Mouse (Mus musculus) limb, embryonic 13.5 days (tissue): ENCODE measurements around the gene Exoc2. TPM values are rescaled to one million over a fixed set of nuclear protein-coding genes. Genes with fewer than 3 reads are reported as not detected.

Experiments
- ATAC-seq: fragments of 200-750 bp; cut with Nextera tagmentation; 2 replicates; pipeline ENCODE4 v1.8.0; 2017; ENCODE audit warnings: low read depth, moderate number of reproducible peaks, moderate TSS enrichment; ENCODE audit not compliant: low FRiP score
- H3K27ac ChIP-seq: fragments of 300-500 bp; sonication (generic); 2 replicates; pipeline ENCODE4 v1.5.1; 2015; ENCODE audit warnings: inconsistent platforms, mild to moderate bottlenecking, moderate library complexity
- H3K27me3 ChIP-seq: fragments of 300-500 bp; sonication (generic); 2 replicates; pipeline ENCODE4 v1.6.1; 2015; ENCODE audit warnings: mild to moderate bottlenecking, inconsistent platforms
- H3K36me3 ChIP-seq: fragments of 300-500 bp; sonication (generic); 2 replicates; pipeline ENCODE4 v1.6.1; 2015; ENCODE audit warnings: inconsistent platforms, mild to moderate bottlenecking, moderate library complexity
- H3K4me1 ChIP-seq: fragments of 300-500 bp; sonication (generic); 2 replicates; pipeline ENCODE4 v1.6.1; 2015; ENCODE audit warnings: inconsistent platforms
- H3K4me2 ChIP-seq: fragments of 300-500 bp; sonication (generic); replicated peaks from 2 replicates; pipeline ENCODE4 v1.6.1; 2015; ENCODE audit warnings: inconsistent platforms, mild to moderate bottlenecking, moderate library complexity
- H3K4me3 ChIP-seq: fragments of 300-500 bp; sonication (generic); 2 replicates; pipeline ENCODE4 v1.5.1; 2015; ENCODE audit warnings: moderate library complexity, mild to moderate bottlenecking, inconsistent platforms
- H3K9ac ChIP-seq: fragments of 300-500 bp; sonication (generic); 2 replicates; pipeline ENCODE4 v1.6.1; 2015; ENCODE audit warnings: mild to moderate bottlenecking, inconsistent platforms
- H3K9me3 ChIP-seq: fragments of 300-500 bp; sonication (generic); 2 replicates; pipeline ENCODE4 v1.6.1; 2016; ENCODE audit warnings: inconsistent platforms
- WGBS: fragments of 180-500 bp; shearing (Covaris S2); methylation state at CpG from one replicate; pipeline ENCODE4 v1.1.7; 2015; 5-methylcytosine and 5-hydroxymethylcytosine counted together
- polyA plus RNA-seq: library from polyadenylated mRNA; unstranded; fragments of >200 nt; fragmentation: Nextera tagmentation; extraction: Ambion mirVana; gene quantifications from 2 replicates; pipeline ENCODE4 v1.2.1, GENCODE M21; 2015

Exoc2 gene
- polyA plus RNA-seq, 1 experiment from 2014 or later: 32.7 TPM

DNA sequence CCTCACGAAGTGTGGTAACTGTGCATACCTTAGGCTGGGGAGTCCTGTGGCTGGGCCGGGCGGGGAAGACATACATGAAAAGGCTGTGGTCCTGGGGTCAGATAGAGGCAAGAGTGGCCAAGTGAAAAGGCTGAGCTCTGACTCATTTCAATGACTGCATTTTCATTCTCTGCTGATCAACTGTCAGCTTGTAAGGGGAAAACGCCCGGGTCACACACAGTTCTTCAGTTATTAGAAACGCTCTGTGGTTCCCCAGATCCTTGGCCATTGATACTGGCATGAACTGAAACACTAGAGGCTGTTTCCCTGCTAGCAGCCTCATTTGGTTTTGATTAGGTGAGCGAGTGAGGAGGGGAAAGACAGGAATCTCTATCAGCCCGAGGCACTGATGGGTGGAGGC is 191.5 kb downstream of the Exoc2 start:
- ATAC-seq: no peak
- WGBS: 31% methylated on average over 8 of the region's 8 CpGs
- H3K4me3 ChIP-seq: no peak overlapping the region
- H3K27ac ChIP-seq: no peak overlapping the region
- H3K4me1 ChIP-seq: peaks cover 13% of the 10 kb centered on the region; the same call in 1 of the 2 replicates
- H3K4me2 ChIP-seq: no peak overlapping the region
- H3K36me3 ChIP-seq: no peaks in the 10 kb centered on the region
- H3K9me3 ChIP-seq: no peaks in the 10 kb centered on the region
- H3K27me3 ChIP-seq: no peaks in the 10 kb centered on the region
- H3K9ac ChIP-seq: no peak overlapping the region

GRCm38 (mm10) chr13:30781905-30782304 is 192.0 kb downstream of the Exoc2 start:
- H3K36me3 ChIP-seq: no peaks in the 10 kb centered on the region
- no peak overlapping the region for H3K4me3 ChIP-seq
- no peaks in the 10 kb centered on the region for H3K9me3 ChIP-seq
- peaks cover 13% of the 10 kb centered on the region; the same call in 1 of the 2 replicates for H3K4me1 ChIP-seq
- H3K27me3 ChIP-seq: no peaks in the 10 kb centered on the region
- ATAC-seq: no peak
- 48% methylated on average over 2 of the region's 2 CpGs for WGBS
- H3K9ac ChIP-seq: no peak overlapping the region
- H3K4me2 ChIP-seq: no peak overlapping the region
- no peak overlapping the region for H3K27ac ChIP-seq

DNA sequence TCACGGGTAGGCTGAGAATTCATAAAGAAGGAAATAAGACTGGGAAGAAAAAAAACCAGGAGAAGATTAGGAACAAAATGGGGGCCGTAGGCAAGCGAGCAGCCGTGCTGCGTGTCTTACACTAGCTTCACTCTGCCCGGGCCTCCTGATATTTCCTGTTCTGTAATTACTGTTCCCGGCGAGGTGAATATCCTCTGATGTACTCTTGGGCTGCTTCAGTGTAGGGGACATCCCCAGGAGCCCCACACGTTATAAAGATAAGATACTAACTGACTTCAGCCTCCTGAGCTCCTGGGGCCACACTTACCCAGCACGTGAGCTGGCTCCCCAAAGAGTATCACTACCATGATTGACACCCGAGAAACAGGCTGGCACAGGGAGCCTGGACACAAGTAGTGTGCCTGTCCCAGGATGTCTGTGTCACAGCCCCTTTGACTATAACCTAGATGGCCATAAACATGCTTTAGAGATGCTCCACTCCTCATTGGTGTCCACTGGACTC is 196.2 kb downstream of the Exoc2 start:
- H3K9ac ChIP-seq: no peak overlapping the region
- H3K4me2 ChIP-seq: no peak overlapping the region
- H3K4me3 ChIP-seq: no peak overlapping the region
- H3K27ac ChIP-seq: no peak overlapping the region
- H3K27me3 ChIP-seq: no peaks in the 10 kb centered on the region
- H3K36me3 ChIP-seq: no peaks in the 10 kb centered on the region
- no peaks in the 10 kb centered on the region for H3K9me3 ChIP-seq
- 68% methylated on average over 11 of the region's 11 CpGs for WGBS
- H3K4me1 ChIP-seq: peaks cover 10% of the 10 kb centered on the region; the same call in 1 of the 2 replicates
- no peak for ATAC-seq

DNA sequence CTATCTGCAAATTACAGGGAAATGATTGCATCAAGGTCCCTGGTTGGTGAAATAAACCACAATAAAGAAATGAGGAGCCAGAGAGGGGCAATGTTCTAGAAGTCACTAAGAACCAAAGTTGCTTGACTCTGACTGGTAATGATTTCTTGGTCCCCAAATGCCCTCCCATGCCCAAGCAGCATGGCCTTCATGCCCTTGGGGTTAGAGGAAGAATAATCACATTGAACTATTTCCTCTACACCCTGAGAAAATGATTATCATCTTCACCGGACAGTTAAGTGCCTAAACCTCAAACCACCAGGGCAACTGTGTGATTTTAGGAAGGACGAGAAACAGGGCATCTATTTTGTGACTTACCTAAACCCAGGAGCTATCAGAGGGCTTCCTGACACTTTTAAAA is 197.9 kb downstream of the Exoc2 start:
- 83% methylated on average over 2 of the region's 2 CpGs for WGBS
- no peak for ATAC-seq
- no peaks in the 10 kb centered on the region for H3K9me3 ChIP-seq

DNA sequence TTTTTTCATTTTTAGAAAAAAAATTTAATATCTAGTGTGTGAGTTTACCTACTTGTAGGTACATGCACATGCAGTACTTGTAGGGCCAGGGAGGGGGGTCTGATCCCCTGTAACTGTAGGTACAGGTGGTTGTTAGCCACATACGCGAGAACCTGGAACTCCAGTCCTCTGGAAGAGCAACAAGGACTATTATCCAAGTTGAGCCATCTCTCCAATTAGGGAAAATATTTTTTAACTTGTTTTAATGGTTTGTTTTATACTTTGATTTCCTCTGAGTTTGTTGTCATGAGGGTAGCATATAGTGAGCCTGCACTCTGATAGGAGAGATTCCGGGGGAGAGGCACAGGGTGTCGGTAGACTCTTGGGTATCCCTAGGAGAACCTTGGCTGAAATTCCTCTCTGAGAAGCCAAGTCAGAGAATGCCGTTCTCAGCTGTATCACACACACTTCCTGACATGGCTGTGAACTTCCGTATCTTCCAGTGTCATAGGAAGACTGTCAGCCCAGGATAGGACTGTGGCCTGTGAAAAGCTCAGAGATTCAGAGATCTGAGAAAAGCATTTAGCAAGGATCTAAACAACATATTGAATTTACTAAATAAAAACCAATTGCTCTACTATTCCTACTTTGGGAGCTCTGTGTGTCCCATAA is 206.3 kb downstream of the Exoc2 start:
- H3K9me3 ChIP-seq: no peaks in the 10 kb centered on the region
- H3K27ac ChIP-seq: no peak overlapping the region
- H3K9ac ChIP-seq: no peak overlapping the region
- H3K4me1 ChIP-seq: no peaks in the 10 kb centered on the region
- no peak overlapping the region for H3K4me2 ChIP-seq
- no peaks in the 10 kb centered on the region for H3K36me3 ChIP-seq
- H3K27me3 ChIP-seq: no peaks in the 10 kb centered on the region
- WGBS: 85% methylated on average over 6 of the region's 6 CpGs
- ATAC-seq: no peak
- no peak overlapping the region for H3K4me3 ChIP-seq

More for the DNA sequence above, 197.9 kb downstream of the Exoc2 start:
- Histone ChIP-seq H3K4me2 (no peak overlapping the region), H3K9ac (no peak overlapping the region), H3K36me3 (no peaks in the 10 kb centered on the region), H3K27me3 (no peaks in the 10 kb centered on the region), H3K4me3 (no peak overlapping the region), H3K4me1 (no peaks in the 10 kb centered on the region), H3K27ac (no peak overlapping the region)

DNA sequence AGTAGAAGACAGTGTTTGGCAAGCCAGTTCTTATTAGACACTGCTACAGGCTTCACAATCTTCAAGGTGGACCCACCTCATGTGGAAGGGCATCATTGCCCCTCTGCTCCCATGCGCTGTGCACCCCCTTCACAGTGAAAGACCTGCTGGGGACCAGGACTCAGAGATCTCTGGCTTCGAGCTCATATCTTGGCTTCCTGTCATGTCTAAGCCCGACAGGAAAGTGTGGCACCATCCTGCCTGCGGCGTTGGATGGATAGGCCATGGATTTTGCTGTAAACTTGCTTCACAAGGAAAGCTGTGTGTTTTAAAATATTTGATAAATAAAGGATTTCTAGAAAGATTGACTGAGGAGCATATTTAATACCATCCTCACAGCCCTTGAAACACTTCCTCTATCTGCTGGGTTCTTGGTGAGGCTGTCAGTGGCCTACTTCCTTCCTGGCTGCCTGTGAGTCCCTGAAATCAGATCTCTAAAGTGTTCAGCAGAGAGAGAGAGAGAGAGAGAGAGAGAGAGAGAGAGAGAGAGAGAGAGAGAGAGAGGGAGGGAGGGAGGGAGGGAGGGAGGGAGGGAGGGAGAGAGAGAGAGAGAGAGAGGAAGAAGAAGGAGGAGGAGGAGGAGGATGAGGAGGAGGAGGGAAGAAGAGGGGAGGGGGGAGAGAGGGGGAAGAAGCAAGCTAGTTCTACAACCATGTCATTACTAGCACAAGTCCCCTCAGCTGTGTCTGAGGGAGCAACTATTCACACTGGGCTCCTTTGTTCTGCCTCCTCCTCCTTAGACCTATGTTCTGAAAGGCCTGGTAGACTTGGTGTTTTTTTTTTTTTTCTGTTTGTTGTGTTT is 207.0 kb downstream of the Exoc2 start:
- Histone ChIP-seq H3K9ac (no peak overlapping the region), H3K4me2 (no peak overlapping the region), H3K27ac (no peak overlapping the region), H3K27me3 (no peaks in the 10 kb centered on the region), H3K36me3 (no peaks in the 10 kb centered on the region), H3K4me3 (no peak overlapping the region), H3K4me1 (no peaks in the 10 kb centered on the region), H3K9me3 (no peaks in the 10 kb centered on the region)
- ATAC-seq: no peak
- 91% methylated on average over 5 of the region's 5 CpGs for WGBS

DNA sequence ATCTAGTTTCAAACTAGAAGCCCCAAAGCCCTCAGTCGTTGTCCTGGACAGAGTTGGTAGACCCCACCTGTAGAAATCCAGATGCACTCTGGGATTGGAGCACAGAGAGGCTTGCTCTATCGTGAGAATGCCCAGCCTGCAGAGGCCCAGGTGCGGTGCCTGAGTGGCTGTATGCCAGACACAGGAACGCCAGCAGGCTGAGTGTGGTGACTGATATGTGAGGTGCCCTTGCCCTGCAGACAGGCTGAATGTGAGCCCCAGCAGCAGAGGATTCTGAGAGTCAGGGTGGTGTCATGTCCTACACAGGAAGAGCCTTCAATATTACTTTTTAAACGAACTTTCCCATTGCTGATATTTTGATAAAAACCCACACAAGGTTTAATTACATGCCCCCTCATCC is 208.0 kb downstream of the Exoc2 start:
- no peak overlapping the region for H3K27ac ChIP-seq
- H3K4me1 ChIP-seq: no peaks in the 10 kb centered on the region
- no peaks in the 10 kb centered on the region for H3K9me3 ChIP-seq
- H3K9ac ChIP-seq: no peak overlapping the region
- H3K27me3 ChIP-seq: no peaks in the 10 kb centered on the region
- no peak overlapping the region for H3K4me2 ChIP-seq
- no peak for ATAC-seq
- WGBS: 83% methylated on average over 5 of the region's 5 CpGs
- H3K4me3 ChIP-seq: no peak overlapping the region
- H3K36me3 ChIP-seq: no peaks in the 10 kb centered on the region

DNA sequence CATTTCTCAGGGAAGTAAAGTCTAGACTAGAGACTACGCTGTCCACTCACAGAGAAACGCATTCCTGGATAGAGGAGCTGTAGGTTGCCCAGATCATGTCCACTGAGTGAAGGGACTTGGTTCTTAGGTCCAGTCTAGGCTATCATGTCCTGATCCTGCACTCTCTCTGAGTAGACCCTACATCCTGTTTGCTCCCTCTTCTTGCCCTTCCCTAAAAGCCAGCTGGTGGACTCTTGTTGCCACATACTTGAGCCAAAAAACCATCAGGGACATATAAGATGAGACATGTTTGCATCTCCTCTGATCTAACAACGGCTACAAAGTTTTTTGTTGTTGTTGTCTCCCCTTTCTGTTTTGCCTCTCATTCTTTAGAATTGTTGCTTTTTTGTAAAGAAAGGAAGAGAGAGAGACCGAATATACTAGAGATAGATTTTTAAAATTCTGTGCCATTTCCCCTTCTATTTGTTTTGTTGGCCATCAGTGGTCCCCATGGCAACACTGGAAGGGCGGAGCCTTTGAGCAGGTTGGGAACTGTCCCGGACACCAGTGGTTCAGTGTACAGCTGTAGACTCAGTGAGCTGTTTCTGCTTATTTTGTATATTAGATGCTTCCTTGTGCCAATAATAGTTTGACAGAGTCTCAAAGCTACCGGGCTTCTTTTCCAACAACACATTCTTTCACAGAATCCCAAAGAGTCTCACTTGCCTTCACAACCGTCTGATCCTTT is 209.7 kb downstream of the Exoc2 start:
- no peak overlapping the region for H3K4me3 ChIP-seq
- H3K9ac ChIP-seq: no peak overlapping the region
- no peaks in the 10 kb centered on the region for H3K9me3 ChIP-seq
- no peaks in the 10 kb centered on the region for H3K36me3 ChIP-seq
- H3K27me3 ChIP-seq: no peaks in the 10 kb centered on the region
- no peak overlapping the region for H3K27ac ChIP-seq
- no peak overlapping the region for H3K4me2 ChIP-seq
- no peak for ATAC-seq
- WGBS: 77% methylated on average over 8 of the region's 8 CpGs
- no peaks in the 10 kb centered on the region for H3K4me1 ChIP-seq

Other genes with a start within 250 kb of the Exoc2 start
- 0.05 and 0.06 TPM in 2 replicates for gene Irf4, start 224.9 kb downstream of the Exoc2 start, polyA plus RNA-seq
- 0.22 TPM in 1 of 2 replicates, not detected in the other for gene Hus1b, start 26.3 kb downstream of the Exoc2 start, polyA plus RNA-seq
- 0.14 TPM in 1 of 2 replicates, not detected in the other for gene Gm5447, start 111 bp upstream of the Exoc2 start, polyA plus RNA-seq